Mouse (Mus musculus) T-helper 17 cell (primary cell): ENCODE data around the gene Cyp2c50.
"Not testable (repeated sequence)": the region's sequence is repeated elsewhere in the genome, so short reads cannot be mapped to it uniquely, and the experiment has no call there.

Source experiments
- in situ Hi-C, 2 experiments: fragments of 300-600 bp; cut with MboI, MseI; formaldehyde crosslinking; loops; 1 replicate in 1 of 2; 2 replicates in 1 of 2; pipeline ENCODE4 v1.15.1; 2025; ENCODE audit warnings: high pct_unique_total_duplicates in 2 of 2

Cyp2c50 gene

DNA sequence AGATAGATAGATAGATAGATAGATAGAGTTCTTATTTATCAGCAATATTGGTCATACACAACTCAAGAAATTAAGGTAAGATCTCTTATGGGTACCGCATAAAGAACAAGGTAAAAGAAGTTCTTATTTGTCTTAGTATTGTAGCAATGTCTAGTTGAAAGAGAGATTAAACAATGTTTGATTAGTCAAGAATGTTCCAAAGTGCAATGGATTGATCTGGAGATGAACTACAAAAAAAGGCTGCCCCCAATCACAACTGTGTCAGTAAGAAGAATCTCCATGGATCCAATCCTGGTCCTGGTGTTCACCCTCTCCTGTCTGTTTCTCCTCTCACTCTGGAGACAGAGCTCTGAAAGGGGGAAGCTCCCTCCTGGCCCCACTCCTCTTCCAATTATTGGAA lies at the start of gene Cyp2c50:
TSS of gene Cyp2c50 (plus strand) at position 268 of the 400 bp plus-strand sequence.
- in situ Hi-C loops = not testable (repeated sequence)

DNA sequence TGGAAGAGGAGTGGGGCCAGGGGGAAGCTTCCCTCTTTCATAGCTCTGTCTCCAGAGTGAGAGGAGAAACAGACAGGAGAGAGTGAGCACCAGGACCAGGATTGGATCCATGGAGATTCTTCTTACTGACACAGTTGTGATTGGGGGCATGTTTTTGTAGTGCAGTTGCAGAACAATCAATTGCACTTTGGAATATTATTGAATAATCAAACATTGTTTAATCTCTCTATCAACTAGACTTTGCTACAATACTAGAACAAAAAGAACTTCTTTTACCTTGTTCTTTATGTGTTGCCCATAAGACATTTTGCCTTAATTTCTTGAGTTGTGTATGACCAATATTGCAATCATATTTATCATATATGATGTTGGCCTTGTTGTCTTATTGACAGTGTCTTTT lies 15.8 kb upstream of the Cyp2c50 start, which contains the start of gene Cyp2c54:
TSS of gene Cyp2c54 (minus strand) at position 127 of the 400 bp plus-strand sequence.
- in situ Hi-C loops = no loop called here

DNA sequence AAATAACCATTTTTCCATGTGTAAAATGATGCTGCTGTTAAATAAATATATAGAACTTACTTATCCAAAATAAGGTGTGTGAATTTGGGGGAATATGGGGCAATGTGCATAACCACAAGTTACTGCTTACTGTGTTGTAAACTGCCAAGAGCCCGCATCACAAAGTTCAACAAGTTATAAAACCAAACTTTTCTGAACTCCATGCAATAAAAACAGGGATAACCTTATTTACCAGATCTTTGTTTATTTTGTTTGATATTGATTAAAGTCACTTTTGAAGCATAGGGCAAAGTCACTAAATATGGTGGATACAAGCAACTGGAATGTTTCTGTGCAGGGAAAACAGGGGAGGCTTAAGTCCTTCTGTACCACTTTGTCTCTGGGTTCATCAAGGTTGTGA lies 1.1 kb upstream of the Cyp2c50 start:
- in situ Hi-C loops = no loop called here

DNA sequence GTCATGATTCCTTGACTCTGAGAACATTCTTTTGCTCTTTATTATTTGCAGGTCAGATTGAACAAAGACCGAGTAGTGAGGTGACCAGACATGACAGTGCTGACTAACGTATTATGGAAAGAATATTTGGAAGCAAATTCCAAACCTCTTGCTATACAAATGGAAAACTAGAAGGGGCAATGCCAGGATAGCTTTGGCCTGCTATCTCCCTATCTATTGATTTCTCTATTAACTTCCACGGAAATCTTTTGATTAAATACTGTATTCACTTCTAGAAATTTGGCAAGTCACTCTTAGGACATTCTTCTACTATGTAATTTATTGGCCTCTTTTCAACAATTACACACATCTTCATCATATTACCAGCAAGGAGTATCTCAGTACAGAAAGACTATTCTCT lies 1.6 kb downstream of the Cyp2c50 start:
- in situ Hi-C loops = no loop called here

DNA sequence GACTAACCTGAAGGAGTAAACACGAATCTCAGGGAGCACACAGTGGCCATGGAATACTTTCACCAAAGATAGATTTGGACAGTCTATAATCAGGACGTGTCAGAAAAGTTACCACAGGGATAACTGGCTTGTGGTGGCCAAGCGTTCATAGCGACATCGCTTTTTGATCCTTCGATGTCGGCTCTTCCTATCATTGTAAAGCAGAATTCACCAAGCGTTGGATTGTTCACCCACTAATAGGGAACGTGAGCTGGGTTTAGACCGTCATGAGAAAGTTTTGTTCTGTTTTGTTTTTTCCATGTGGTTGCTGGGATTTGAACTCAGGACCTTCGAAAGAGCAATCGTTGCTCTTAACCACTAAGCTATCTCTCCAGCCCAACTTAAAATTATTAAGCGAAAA lies 30.1 kb downstream of the Cyp2c50 start:
- in situ Hi-C loops = not testable (repeated sequence)

DNA sequence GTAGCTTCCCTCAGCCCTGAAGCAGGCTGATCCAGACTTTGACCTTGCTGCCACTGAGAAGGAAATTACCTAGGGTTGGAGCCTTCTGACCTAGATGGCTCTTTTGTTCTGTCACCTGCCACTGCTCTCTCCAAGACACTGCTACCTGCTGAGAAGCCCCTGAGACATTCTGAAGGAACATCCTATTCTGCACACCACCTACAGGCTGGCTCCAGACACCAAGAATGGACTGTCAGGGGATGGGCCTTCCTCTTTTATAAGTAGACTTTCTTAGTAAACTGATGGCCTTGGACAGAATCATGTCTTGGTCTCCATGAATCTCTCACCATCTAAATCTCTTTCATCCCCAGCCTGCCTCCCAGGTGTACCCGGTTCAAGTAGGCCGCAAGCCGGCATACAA lies 35.7 kb downstream of the Cyp2c50 start:
- in situ Hi-C loops = not testable (repeated sequence)

DNA sequence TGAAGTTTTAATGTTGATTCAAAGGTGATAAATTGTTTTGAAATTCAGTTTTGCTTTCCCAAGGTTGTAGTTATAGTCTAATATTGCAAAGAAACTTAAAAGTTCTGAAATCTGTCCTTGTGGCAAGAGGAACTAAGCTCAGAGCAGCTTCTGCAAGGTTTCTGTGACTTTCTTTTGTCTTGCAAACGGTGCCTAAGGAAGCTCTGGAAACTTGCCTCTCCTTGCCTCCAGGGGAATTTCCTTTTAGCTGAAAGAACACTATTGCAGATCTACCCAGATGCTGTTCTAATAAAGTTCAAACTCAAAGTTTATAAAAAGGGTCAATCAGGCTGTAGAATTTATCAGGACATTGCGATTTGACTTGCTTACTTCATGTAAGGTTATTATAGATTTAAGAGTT lies 37.5 kb downstream of the Cyp2c50 start:
- in situ Hi-C loops = not testable (repeated sequence)
